Mouse (Mus musculus) embryonic facial prominence, embryonic 13.5 days (tissue): Measurements from ENCODE around the gene Nav2. TPM values are rescaled to one million over a fixed set of nuclear protein-coding genes. Genes with fewer than 3 reads are reported as not detected.

Experiments used
- ATAC-seq: fragments of 200-750 bp; cut with Nextera tagmentation; 2 replicates; pipeline ENCODE4 v1.8.0; 2017; ENCODE audit warnings: low read depth; ENCODE audit not compliant: insufficient number of reproducible peaks, insufficient read depth, low FRiP score, low TSS enrichment
- H3K27ac ChIP-seq: fragments of 300-500 bp; sonication (generic); 2 replicates; pipeline ENCODE4 v1.5.1; 2015; ENCODE audit warnings: moderate library complexity, mild to moderate bottlenecking, inconsistent platforms
- H3K27me3 ChIP-seq: fragments of 300-500 bp; sonication (generic); 2 replicates; pipeline ENCODE4 v1.6.1; 2015; ENCODE audit warnings: mild to moderate bottlenecking, inconsistent platforms
- H3K36me3 ChIP-seq: fragments of 300-500 bp; sonication (generic); 2 replicates; pipeline ENCODE4 v1.6.1; 2015; ENCODE audit warnings: mild to moderate bottlenecking, inconsistent platforms
- H3K4me1 ChIP-seq: fragments of 300-500 bp; sonication (generic); 2 replicates; pipeline ENCODE4 v1.6.1; 2015; ENCODE audit warnings: inconsistent platforms
- H3K4me2 ChIP-seq: fragments of 300-500 bp; sonication (generic); 2 replicates; pipeline ENCODE4 v1.6.1; 2015; ENCODE audit warnings: moderate library complexity, mild to moderate bottlenecking, inconsistent platforms
- H3K4me3 ChIP-seq: fragments of 300-500 bp; sonication (generic); 2 replicates; pipeline ENCODE4 v1.5.1; 2015; ENCODE audit warnings: mild to moderate bottlenecking, inconsistent platforms
- H3K9ac ChIP-seq: fragments of 300-500 bp; sonication (generic); 2 replicates; pipeline ENCODE4 v1.6.1; 2015; ENCODE audit warnings: mild to moderate bottlenecking, inconsistent platforms
- H3K9me3 ChIP-seq: fragments of 300-500 bp; sonication (generic); 2 replicates; pipeline ENCODE4 v1.6.1; 2016; ENCODE audit warnings: inconsistent platforms
- WGBS: fragments of 180-500 bp; shearing (Covaris S2); methylation state at CpG from one replicate; pipeline ENCODE4 v1.1.7; 2015; ENCODE audit warnings: mixed read lengths; 5-methylcytosine and 5-hydroxymethylcytosine counted together
- polyA plus RNA-seq: library from polyadenylated mRNA; unstranded; fragments of >200 nt; fragmentation: Nextera tagmentation; extraction: Ambion mirVana; gene quantifications from 2 replicates; pipeline ENCODE4 v1.2.1, GENCODE M21; 2015

Nav2 gene
- polyA plus RNA-seq, 1 experiment from 2014 or later: 22.1 TPM

DNA sequence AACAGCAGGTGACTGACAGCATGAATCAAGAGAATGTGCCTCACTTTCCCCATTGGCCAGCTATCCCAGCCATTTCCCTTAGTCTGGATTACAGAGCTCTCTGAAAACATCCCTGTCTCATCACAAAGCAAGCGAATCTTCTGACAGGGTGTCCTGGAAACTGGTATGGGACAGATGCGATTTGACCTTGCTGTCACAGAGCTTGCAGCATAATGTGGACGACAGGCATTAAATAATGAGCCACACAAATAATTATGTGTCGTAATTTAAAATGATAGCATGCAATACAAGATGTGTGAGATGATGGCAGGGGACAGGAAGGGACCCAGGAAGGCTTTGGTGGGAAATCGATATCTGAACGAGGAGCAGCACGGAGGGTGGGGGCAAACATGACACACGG, 131.6 kb downstream of the Nav2 start:
- no peaks in the 10 kb centered on the region for H3K4me1 ChIP-seq
- peaks cover 20% of the 10 kb centered on the region for H3K27me3 ChIP-seq
- 80% methylated on average over 8 of the region's 8 CpGs for WGBS
- H3K9ac ChIP-seq: no peak overlapping the region
- no peak overlapping the region for H3K27ac ChIP-seq
- no peak overlapping the region for H3K4me2 ChIP-seq
- no peaks in the 10 kb centered on the region for H3K36me3 ChIP-seq
- no peaks in the 10 kb centered on the region for H3K9me3 ChIP-seq
- no peak overlapping the region for H3K4me3 ChIP-seq
- no peak for ATAC-seq

- H3K4me2 ChIP-seq: no peak overlapping the region
- no peak overlapping the region for H3K9ac ChIP-seq
- H3K4me1 ChIP-seq: no peaks in the 10 kb centered on the region
- no peak overlapping the region for H3K27ac ChIP-seq
- H3K27me3 ChIP-seq: peaks cover 22% of the 10 kb centered on the region
- ATAC-seq: no peak
- no peaks in the 10 kb centered on the region for H3K36me3 ChIP-seq
- no peaks in the 10 kb centered on the region for H3K9me3 ChIP-seq
- no peak overlapping the region for H3K4me3 ChIP-seq
- WGBS: 58% methylated on average over 4 of the region's 4 CpGs
Measured at GRCm38 (mm10) chr7:49041334-49042070, 133.0 kb downstream of the Nav2 start.

DNA sequence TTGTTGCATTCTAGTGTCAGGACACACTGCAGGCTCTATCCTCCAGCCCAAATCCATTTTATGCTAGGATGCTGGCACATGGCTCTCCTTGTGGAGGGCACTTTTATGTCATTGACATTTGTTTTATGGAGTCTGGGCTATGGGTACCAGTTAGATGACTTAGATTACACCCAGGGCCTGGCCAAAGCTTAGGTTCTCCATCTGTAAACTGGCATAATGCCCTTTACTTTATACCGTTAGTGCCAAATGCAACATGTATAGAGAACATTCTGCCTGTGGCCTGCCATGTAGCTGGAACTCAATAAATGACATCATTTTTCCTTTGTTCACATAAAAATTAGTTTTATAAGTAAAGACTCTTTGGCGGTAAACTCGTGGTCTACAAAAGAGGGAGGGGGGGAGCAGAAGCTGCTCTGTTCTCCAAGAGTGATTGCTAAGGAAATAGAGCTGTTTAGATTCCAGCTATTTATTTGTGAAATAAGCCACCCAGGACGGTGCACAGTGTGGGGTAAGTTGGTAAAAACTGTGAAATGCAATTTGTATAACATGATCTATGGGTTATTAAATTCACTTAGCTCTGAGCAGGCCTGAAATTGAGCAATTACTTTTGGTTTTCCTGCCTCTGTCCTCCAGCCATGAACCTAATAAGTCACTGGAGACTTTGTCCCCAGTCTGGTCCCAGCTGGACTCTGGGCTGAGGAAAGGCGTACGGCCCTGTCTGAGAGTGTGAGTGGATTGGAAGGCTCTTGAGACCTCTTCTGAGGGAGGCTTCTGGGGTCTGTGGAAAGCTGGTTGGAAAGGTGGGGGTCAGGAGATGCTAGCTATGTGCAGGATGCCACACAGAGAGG, 137.2 kb downstream of the Nav2 start:
- H3K9ac ChIP-seq: no peak overlapping the region
- peaks cover 51% of the 10 kb centered on the region for H3K27me3 ChIP-seq
- no peaks in the 10 kb centered on the region for H3K36me3 ChIP-seq
- no peak overlapping the region for H3K4me2 ChIP-seq
- H3K27ac ChIP-seq: no peak overlapping the region
- H3K4me3 ChIP-seq: no peak overlapping the region
- ATAC-seq: no peak
- no peaks in the 10 kb centered on the region for H3K9me3 ChIP-seq
- H3K4me1 ChIP-seq: no peaks in the 10 kb centered on the region; the same call in 1 of the 2 replicates
- WGBS: 63% methylated on average over 6 of the region's 6 CpGs

DNA sequence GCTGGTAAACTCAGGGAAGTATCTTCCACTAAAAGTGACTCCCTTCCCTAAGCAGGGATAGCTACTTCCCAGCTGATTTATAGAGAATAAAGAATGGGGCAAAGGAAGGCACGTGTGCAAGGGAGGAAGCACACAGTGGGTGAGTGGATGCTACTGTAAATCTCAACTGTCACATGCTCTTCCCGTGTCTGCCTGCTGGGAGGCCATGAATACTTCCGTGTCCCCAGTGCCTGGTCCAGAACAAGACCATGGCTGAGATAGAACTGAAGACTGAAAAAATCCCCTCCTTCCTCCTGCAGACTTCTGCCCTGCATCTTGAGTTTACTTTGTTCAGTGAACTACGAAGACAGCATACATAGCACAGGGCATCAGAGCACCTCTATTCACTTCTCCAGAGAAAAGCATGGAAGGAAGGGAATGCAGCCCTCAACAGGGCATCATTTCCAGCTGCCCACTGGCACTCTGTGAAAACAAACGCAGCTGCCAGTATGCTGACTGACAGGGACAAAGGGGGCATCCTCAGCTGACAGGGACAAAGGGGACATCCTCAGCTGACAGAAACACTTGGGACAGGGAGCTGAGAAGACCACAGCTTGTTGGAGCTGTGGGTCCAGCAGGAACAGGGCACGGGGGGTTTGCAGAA, 138.0 kb downstream of the Nav2 start:
- Histone ChIP-seq H3K4me1 (no peaks in the 10 kb centered on the region; the same call in 1 of the 2 replicates), H3K36me3 (no peaks in the 10 kb centered on the region), H3K9me3 (no peaks in the 10 kb centered on the region), H3K4me3 (no peak overlapping the region), H3K27ac (no peak overlapping the region), H3K27me3 (peaks cover 55% of the 10 kb centered on the region), H3K4me2 (no peak overlapping the region), H3K9ac (no peak overlapping the region)
- no peak for ATAC-seq
- WGBS: 65% methylated on average over 6 of the region's 6 CpGs

DNA sequence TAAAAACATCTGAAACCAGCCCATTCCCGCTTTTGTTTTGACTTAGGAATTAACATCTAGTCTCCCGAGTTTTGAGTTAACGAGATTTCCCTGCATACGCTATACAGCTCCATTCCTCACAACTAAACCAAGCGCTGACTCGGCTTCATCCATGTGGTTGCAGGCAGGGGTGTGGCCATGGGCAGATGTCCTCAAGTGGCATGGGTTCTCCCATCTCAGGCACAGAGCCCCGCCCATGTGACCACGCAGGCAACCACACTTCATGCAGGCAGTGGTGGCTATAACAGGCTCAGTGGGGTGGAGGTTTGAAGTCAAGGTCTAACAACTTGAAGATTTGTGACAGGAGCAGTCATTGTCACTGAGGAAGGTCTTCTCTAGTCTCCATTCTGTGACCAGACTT, 138.8 kb downstream of the Nav2 start:
- Histone ChIP-seq H3K4me2 (no peak overlapping the region), H3K27me3 (peaks cover 61% of the 10 kb centered on the region), H3K27ac (no peak overlapping the region), H3K4me1 (no peaks in the 10 kb centered on the region; the same call in 1 of the 2 replicates), H3K4me3 (no peak overlapping the region), H3K9ac (no peak overlapping the region), H3K9me3 (no peaks in the 10 kb centered on the region), H3K36me3 (no peaks in the 10 kb centered on the region)
- ATAC-seq: no peak
- WGBS: 43% methylated on average over 8 of the region's 8 CpGs

DNA sequence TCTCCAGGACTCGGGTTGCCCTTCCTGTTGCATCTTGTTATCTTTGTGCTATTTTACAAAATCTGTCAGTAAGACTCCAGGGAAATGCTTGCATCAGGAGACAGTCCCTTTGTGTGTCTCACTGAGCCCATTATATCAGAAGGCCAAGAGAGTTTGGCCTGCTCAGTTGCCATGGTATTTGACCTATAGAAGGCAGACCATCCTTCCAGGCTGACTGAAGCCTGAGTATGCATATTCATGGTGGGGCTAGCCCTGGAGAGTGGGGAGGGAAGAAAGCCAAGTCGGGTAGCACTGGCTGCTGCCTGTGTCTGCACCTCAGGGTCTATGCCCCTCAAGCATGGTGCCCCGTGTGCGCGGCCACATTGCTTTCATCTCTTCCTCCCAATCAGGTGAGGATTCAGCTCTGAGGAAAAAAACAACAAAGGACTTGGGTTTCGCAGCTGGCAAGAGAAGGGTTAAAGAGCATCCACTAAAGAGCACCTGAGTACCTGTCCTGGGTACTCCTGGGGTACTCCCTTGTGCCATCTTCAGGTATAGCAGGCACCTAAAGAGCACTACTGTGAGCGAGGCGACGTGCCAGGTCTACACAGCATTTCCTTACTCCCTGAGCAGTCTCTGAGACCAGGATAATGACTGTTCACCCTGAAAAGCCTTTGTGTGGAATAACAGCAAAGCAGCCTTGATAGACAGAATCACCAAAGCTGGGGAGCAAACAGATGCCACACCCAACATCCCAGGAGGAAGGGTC, 144.5 kb downstream of the Nav2 start:
- Histone ChIP-seq H3K9ac (no peak overlapping the region), H3K36me3 (no peaks in the 10 kb centered on the region), H3K9me3 (no peaks in the 10 kb centered on the region), H3K27ac (no peak overlapping the region), H3K4me2 (no peak overlapping the region), H3K4me1 (peaks cover 5% of the 10 kb centered on the region; the same call in 1 of the 2 replicates), H3K27me3 (peaks cover 53% of the 10 kb centered on the region), H3K4me3 (no peak overlapping the region)
- ATAC-seq: no peak
- WGBS: 79% methylated on average over 9 of the region's 9 CpGs

DNA sequence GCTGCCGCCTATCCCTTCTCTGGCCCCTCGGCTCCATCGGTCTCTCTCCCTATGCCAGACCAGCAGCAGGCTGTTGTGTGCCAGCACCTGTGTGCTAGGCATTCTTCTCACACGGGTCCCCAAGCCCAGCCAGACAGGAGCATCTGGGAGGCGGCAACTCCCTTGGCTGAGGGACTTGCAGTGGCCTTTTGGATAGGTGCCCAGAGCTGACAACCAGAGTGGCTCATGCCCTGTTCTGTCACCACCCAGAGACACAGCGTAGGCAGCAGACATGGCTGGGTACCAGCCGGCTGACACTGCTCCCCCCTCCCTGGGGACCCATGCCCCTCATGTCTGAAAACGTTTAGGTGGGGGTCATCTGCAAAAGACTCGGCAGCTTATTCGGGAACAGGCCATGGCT, 146.8 kb downstream of the Nav2 start:
- peaks cover 7% of the 10 kb centered on the region; the same call in 1 of the 2 replicates for H3K4me1 ChIP-seq
- H3K36me3 ChIP-seq: no peaks in the 10 kb centered on the region
- no peaks in the 10 kb centered on the region for H3K9me3 ChIP-seq
- H3K9ac ChIP-seq: no peak overlapping the region
- H3K27me3 ChIP-seq: peaks cover 40% of the 10 kb centered on the region
- 81% methylated on average over 10 of the region's 10 CpGs for WGBS
- no peak overlapping the region for H3K27ac ChIP-seq
- no peak for ATAC-seq
- H3K4me3 ChIP-seq: no peak overlapping the region
- no peak overlapping the region for H3K4me2 ChIP-seq

DNA sequence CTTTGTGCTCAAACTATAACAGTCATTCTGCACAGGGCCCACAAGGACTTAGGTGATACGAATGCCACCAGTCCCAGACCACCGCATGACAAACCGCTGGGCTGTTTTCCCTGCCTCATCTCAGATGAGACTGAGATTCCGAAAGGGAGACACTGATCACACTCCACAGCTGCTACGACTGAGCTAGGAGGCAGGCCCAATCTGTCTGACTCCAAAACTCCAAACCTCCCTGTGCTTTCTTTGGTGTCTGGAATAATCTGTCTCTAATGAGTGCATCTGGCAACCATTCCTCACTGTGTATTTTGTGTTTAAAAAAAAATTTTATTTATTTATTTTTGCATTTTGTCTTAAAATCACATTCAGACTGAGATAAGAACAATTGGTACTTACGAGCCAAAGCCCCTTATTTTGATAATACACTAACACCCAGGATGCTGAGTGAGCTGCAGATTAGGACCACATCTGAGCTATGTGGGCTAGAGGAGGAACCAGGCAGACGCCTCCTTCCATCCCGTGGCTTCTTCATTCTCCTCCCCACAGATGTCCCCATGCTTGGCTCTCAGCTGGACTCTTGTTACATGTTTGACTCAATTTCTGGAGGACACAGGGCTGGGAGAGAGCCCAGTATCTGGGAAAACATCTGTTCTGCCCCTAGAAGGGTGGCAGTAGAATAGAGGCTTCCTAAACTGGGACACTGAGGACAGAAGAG, 149.9 kb downstream of the Nav2 start:
- Histone ChIP-seq H3K36me3 (no peaks in the 10 kb centered on the region), H3K27me3 (peaks cover 24% of the 10 kb centered on the region), H3K27ac (no peak overlapping the region), H3K4me2 (no peak overlapping the region), H3K9ac (no peak overlapping the region), H3K4me3 (no peak overlapping the region), H3K4me1 (peaks cover 7% of the 10 kb centered on the region; the same call in 1 of the 2 replicates), H3K9me3 (no peaks in the 10 kb centered on the region)
- WGBS: 68% methylated on average over 8 of the region's 8 CpGs
- no peak for ATAC-seq

- Histone ChIP-seq H3K9ac (no peak overlapping the region), H3K4me2 (no peak overlapping the region), H3K27me3 (peaks cover 12% of the 10 kb centered on the region; the same call in 1 of the 2 replicates), H3K27ac (no peak overlapping the region), H3K36me3 (no peaks in the 10 kb centered on the region), H3K9me3 (no peaks in the 10 kb centered on the region), H3K4me3 (no peak overlapping the region), H3K4me1 (peaks cover 3% of the 10 kb centered on the region; the same call in 1 of the 2 replicates)
- 72% methylated on average over 4 of the region's 4 CpGs for WGBS
- ATAC-seq: 0 out of 2 replicates have a peak, but pooled peaks have one; percentile 40
Measured at GRCm38 (mm10) chr7:49064792-49065521, 156.4 kb downstream of the Nav2 start.
